Mouse (Mus musculus) spleen, adult 2 months (tissue): ENCODE measurements around the gene Trpc2.

Source experiments
- CTCF ChIP-seq: fragments of 200-500 bp; IDR thresholded peaks from 2 replicates; pipeline ENCODE4 v1.5.1; 2011; ENCODE audit warnings: mild to moderate bottlenecking, inconsistent platforms; ENCODE audit not compliant: insufficient read depth, insufficient read length, insufficient replicate concordance; ENCODE audit errors: extremely low read depth
- POLR2A ChIP-seq: fragments of 200-500 bp; IDR thresholded peaks from 2 replicates; pipeline ENCODE4 v1.6.1; 2011; ENCODE audit warnings: low read depth, low read length, inconsistent platforms

- TF ChIP-seq CTCF = no peak
- no peak for TF ChIP-seq POLR2A
Observed at GRCm38 (mm10) chr7:102084041-102084696, 1.3 kb downstream of the Trpc2 start.
